Mouse (Mus musculus) limb, embryonic 14.5 days (tissue): ENCODE results near the gene Krtap16-1. TPM values are rescaled to one million over a fixed set of nuclear protein-coding genes. Genes with fewer than 3 reads are reported as not detected.

Experiments
- ATAC-seq: fragments of 200-750 bp; cut with Nextera tagmentation; 2 replicates; pipeline ENCODE4 v1.8.0; 2017; ENCODE audit warnings: low read depth, moderate number of reproducible peaks, moderate TSS enrichment; ENCODE audit not compliant: low FRiP score
- DNase-seq: peaks from one replicate; pipeline ENCODE4 v3.0.0-alpha.2; 2015; ENCODE audit warnings: low spot score
- H3K27ac ChIP-seq: fragments of 300-500 bp; sonication (generic); replicated peaks from 2 replicates; pipeline ENCODE4 v1.5.1; 2014; ENCODE audit warnings: low read depth, mild to moderate bottlenecking, low read length, moderate library complexity, mixed read lengths
- H3K27me3 ChIP-seq: fragments of 300-500 bp; sonication (generic); 2 replicates; pipeline ENCODE4 v1.6.1; 2014; ENCODE audit warnings: low read length, mixed read lengths; ENCODE audit not compliant: control insufficient read depth, insufficient read depth
- H3K36me3 ChIP-seq: fragments of 300-500 bp; sonication (generic); 2 replicates; pipeline ENCODE4 v1.6.1; 2014; ENCODE audit warnings: mild to moderate bottlenecking, low read length, moderate library complexity, mixed read lengths; ENCODE audit not compliant: control insufficient read depth, insufficient read depth
- H3K4me1 ChIP-seq: fragments of 300-500 bp; sonication (generic); 2 replicates; pipeline ENCODE4 v1.6.1; 2014; ENCODE audit warnings: antibody characterized with exemption, low read length, mixed read lengths; ENCODE audit not compliant: control insufficient read depth, insufficient read depth
- H3K4me2 ChIP-seq: fragments of 300-500 bp; sonication (generic); replicated peaks from 2 replicates; pipeline ENCODE4 v1.6.1; 2014; ENCODE audit warnings: low read depth, mild to moderate bottlenecking, low read length, moderate library complexity; ENCODE audit not compliant: severe bottlenecking
- H3K4me3 ChIP-seq: fragments of 300-500 bp; sonication (generic); replicated peaks from 2 replicates; pipeline ENCODE4 v1.5.1; 2014; ENCODE audit warnings: low read length
- H3K9ac ChIP-seq: fragments of 300-500 bp; sonication (generic); 2 replicates; pipeline ENCODE4 v1.6.1; 2014; ENCODE audit warnings: mild to moderate bottlenecking, low read depth, low read length, moderate library complexity; ENCODE audit not compliant: severe bottlenecking
- H3K9me3 ChIP-seq: fragments of 300-500 bp; sonication (generic); 2 replicates; pipeline ENCODE4 v1.6.1; 2016; ENCODE audit warnings: low read length; ENCODE audit not compliant: control insufficient read depth
- POLR2A ChIP-seq: fragments of 200-500 bp; IDR thresholded peaks from 2 replicates; pipeline ENCODE4 v1.8.0; 2012; ENCODE audit warnings: inconsistent platforms, mild to moderate bottlenecking, moderate library complexity, borderline replicate concordance; ENCODE audit not compliant: insufficient read depth, insufficient read length; ENCODE audit errors: extremely low read depth
- WGBS: fragments of 180-500 bp; shearing (Covaris S2); extraction: QIAGEN DNeasy Blood & Tissue Kit; methylation state at CpG from one replicate; pipeline ENCODE4 v1.1.7; 2014; 5-methylcytosine and 5-hydroxymethylcytosine counted together
- polyA plus RNA-seq, 2 experiments: library from polyadenylated mRNA; depleted of rRNA in 1 of 2; stranded (reverse) in 1 of 2; unstranded in 1 of 2; fragments of >200 nt; fragmentation: Nextera tagmentation in 1 of 2; extraction: Ambion mirVana in 1 of 2; gene quantifications; 2 replicates each; pipeline versions ENCODE4 v1.2.1 to v1.2.3; 2012 to 2014

The Krtap16-1 gene
- polyA plus RNA-seq, 2 experiments = 0.19 TPM; not detected in 1

- no peak overlapping the region for H3K4me2 ChIP-seq
- TF ChIP-seq POLR2A = no peak
- no peaks in the 10 kb centered on the region for H3K4me1 ChIP-seq
- no peak overlapping the region for H3K9ac ChIP-seq
- 65% methylated on average over 4 of the region's 4 CpGs for WGBS
- ATAC-seq = no peak
- no peaks in the 10 kb centered on the region for H3K36me3 ChIP-seq
- no peak overlapping the region for H3K27ac ChIP-seq
- H3K9me3 ChIP-seq = no peaks in the 10 kb centered on the region
- DNase-seq = no peak
- H3K27me3 ChIP-seq = no peaks in the 10 kb centered on the region
- no peak overlapping the region for H3K4me3 ChIP-seq
Measured at GRCm38 (mm10) chr11:100013691-100014171, 27.3 kb upstream of the Krtap16-1 start.

DNA sequence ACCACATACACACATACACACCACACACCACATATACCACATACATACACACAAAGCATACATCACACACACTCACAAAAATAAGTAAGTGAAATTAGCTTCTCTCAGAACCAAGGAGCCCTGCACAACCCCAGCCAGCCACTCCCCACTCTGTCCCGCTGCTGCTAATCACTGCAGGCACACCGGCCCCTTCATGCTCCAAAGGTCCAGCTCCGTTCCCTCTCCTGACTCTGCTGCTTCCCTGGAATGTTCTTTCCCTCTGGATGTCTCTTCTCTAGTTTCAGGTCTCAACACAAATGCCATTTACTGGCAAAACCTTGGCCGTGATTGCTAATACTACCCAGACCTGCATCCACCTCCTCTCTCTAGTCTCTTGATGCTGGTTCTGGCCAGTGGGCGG lies 24.3 kb upstream of the Krtap16-1 start:
- Histone ChIP-seq H3K9me3 (no peaks in the 10 kb centered on the region), H3K36me3 (no peaks in the 10 kb centered on the region), H3K9ac (no peak overlapping the region), H3K4me1 (no peaks in the 10 kb centered on the region), H3K4me2 (no peak overlapping the region), H3K4me3 (no peak overlapping the region), H3K27ac (no peak overlapping the region), H3K27me3 (no peaks in the 10 kb centered on the region)
- no peak for TF ChIP-seq POLR2A
- DNase-seq (no peak), ATAC-seq (no peak)
- 79% methylated on average over 5 of the region's 5 CpGs for WGBS

DNA sequence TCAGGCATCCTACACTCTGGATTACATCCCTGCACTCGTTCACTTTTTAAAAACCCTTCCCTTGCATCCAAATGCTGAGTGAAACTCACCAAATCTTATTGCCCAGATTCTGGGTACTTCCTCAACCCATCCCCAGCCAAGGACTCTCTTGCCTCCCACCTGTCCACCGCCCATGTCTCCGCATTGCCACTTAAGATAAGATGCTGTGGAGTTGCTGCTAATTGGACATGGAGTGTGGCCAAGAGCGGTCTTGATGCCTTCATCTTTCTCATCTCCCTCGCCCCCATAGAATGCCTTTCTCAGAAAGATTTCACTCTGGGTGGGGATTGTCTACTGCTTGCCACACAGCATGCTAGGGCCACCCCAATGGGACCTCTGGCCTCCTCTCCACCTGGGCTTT lies 21.9 kb upstream of the Krtap16-1 start:
- no peak overlapping the region for H3K27ac ChIP-seq

DNA sequence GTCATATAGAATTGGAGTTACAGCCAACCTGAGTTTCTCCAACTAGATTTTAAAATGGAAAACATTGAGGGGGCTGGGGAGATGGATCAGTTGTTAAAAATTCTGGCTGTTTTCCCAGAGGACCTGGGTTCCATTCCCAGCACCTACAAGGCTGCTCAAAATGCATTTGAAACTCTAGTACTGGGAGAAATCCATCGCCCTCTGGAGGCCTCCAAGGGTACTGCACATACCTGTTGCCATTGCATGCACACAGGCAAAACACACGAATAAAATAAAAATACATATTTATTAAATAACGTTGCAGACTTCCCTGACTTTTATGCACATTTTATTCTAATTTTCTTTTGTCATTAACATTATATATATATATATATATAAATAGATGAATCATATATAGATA lies 20.2 kb upstream of the Krtap16-1 start:
- no peaks in the 10 kb centered on the region for H3K4me1 ChIP-seq
- ATAC-seq = no peak
- H3K4me3 ChIP-seq = no peak overlapping the region
- no peak overlapping the region for H3K27ac ChIP-seq
- no peaks in the 10 kb centered on the region for H3K27me3 ChIP-seq
- 53% methylated on average over 3 of the region's 3 CpGs for WGBS
- H3K4me2 ChIP-seq = no peak overlapping the region
- H3K9ac ChIP-seq = no peak overlapping the region
- H3K9me3 ChIP-seq = no peaks in the 10 kb centered on the region
- no peak for DNase-seq
- TF ChIP-seq POLR2A = no peak
- no peaks in the 10 kb centered on the region for H3K36me3 ChIP-seq

More for the DNA sequence above, 21.9 kb upstream of the Krtap16-1 start:
- DNase-seq (no peak), ATAC-seq (no peak)
- H3K4me1 ChIP-seq = no peaks in the 10 kb centered on the region
- H3K27me3 ChIP-seq = no peaks in the 10 kb centered on the region
- H3K9me3 ChIP-seq = no peaks in the 10 kb centered on the region
- H3K4me2 ChIP-seq = no peak overlapping the region
- H3K9ac ChIP-seq = no peak overlapping the region
- WGBS = 82% methylated on average over 5 of the region's 5 CpGs
- H3K36me3 ChIP-seq = no peaks in the 10 kb centered on the region
- H3K4me3 ChIP-seq = no peak overlapping the region
- no peak for TF ChIP-seq POLR2A

DNA sequence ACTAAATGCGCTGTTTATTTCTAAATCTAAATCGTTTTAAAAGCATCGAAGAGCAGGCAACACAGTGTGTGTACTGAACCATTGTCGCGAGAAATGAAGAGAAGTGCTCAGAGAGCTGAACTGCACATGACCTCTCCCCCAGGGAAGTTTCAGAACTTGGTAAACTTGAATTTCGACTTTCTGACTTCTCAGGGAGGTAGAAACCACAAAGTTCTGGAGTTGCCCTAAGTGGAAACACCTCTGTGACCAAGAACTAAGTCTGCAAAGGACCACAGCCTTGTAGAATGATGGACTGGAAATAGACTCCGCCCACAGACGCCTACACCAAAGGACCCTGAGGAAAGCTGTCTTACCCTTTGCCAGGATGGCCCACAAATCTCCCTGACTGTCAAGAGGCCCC lies 19.5 kb upstream of the Krtap16-1 start:
- DNase-seq (peak; percentile 53), ATAC-seq (no peak)
- Histone ChIP-seq H3K4me2 (no peak overlapping the region), H3K9ac (no peak overlapping the region), H3K9me3 (no peaks in the 10 kb centered on the region), H3K27ac (no peak overlapping the region), H3K4me3 (no peak overlapping the region), H3K4me1 (no peaks in the 10 kb centered on the region), H3K27me3 (no peaks in the 10 kb centered on the region), H3K36me3 (no peaks in the 10 kb centered on the region)
- no peak for TF ChIP-seq POLR2A
- 71% methylated on average over 8 of the region's 8 CpGs for WGBS

GRCm38 (mm10) chr11:100004846-100005245 lies 18.4 kb upstream of the Krtap16-1 start:
- Histone ChIP-seq H3K27me3 (no peaks in the 10 kb centered on the region), H3K36me3 (no peaks in the 10 kb centered on the region), H3K9ac (no peak overlapping the region), H3K27ac (no peak overlapping the region), H3K4me3 (no peak overlapping the region), H3K9me3 (no peaks in the 10 kb centered on the region), H3K4me1 (no peaks in the 10 kb centered on the region), H3K4me2 (no peak overlapping the region)
- ATAC-seq (no peak), DNase-seq (peak; percentile 75)
- TF ChIP-seq POLR2A = no peak
- 22% methylated on average over 6 of the region's 6 CpGs for WGBS
